Mouse (Mus musculus): ENCODE data around the gene Cbx7. TPM values are rescaled to one million over a fixed set of nuclear protein-coding genes. Genes with fewer than 3 reads are reported as not detected.

The Cbx7 gene
- polyA plus RNA-seq, 1 experiment from 2014 or later, result 8.9 TPM

DNA sequence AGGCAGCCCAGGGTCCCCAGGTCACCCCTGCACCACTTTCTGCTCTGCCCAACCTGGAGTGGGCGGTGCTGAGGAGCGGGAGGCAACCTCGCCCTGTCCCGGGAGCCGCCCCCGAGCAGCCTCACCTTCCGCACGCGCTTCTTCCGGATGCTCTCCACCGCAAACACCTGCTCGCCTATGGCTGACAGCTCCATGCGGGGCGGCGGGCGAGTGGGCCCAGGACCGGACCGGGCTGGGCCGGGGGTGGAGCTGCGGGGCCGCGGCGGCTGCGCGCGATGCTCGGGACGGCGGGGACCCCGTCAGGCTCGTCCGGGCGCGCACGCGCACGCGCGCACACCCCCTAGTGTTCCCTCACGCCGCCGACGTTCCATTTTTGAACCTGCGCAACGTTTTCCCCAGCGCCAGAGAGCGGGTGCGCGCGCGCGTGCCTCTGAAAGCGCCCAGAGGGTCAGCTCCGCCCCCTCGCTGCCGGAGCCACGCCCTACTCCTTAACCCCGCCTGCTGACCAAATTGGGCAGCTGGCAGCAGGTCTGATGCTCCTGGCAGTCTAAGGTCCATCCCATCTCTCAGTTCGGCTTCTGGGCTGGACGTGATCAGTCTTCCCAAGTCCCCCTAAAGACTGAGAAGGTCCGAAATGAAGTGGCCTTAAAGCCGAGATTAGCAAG lies 38.5 kb downstream of the Cbx7 start:
- TF ChIP-seq CTCF (IDR thresholded peaks at IDR 0.05), result no peak
- CTCF ChIA-PET, result no interaction called here
- peak; percentile 23 for ATAC-seq
- H3K27me3 ChIP-seq, result no peaks in the 10 kb centered on the region
- POLR2A ChIA-PET, result interaction anchor here (1.3 kb wide), 1 partner anchor 17 kb away, joined by 5 read pairs; no protein-coding TSS in a partner anchor
- in situ Hi-C loops (cut with MboI; ENCODE audit: low pct_unique_long_range_greater_than_20kb), result no loop called here
- no peak for DNase-seq (ENCODE audit: low read depth, low spot score)

GRCm38 (mm10) chr15:79931496-79932141 lies 39.3 kb downstream of the Cbx7 start:
- TF ChIP-seq CTCF (IDR thresholded peaks at IDR 0.05), result no peak
- DNase-seq (ENCODE audit: low read depth, low spot score), result no peak
- ChIA-PET POLR2A (interaction anchor here (1.3 kb wide), 1 partner anchor 16 kb away, joined by 5 read pairs; no protein-coding TSS in a partner anchor), CTCF (interaction anchor here (1.2 kb wide), 1 partner anchor 10 kb away, joined by 5 read pairs; no protein-coding TSS in a partner anchor)
- in situ Hi-C loops (cut with MboI; ENCODE audit: low pct_unique_long_range_greater_than_20kb), result no loop called here
- no peaks in the 10 kb centered on the region for H3K27me3 ChIP-seq
- ATAC-seq, result no peak

DNA sequence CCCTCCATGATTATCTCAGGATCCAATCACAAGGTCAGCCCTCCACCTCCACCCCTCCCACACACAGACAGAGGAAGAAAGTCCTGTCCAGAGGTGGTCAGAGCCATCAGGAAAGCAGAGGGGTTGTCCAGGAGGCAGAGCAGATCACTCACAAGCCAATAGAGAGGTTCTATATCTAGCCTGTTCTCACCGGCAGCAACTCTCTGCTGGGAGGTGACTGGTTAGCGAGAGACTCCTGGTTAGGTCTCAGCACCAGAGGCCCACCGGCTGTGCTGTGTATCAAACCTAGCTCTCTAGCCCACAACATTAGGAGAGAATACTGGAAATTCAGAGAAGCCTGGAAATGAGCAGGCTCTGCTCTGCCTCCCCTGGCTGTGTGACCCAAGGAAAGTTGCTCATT lies 41.2 kb downstream of the Cbx7 start:
- TF ChIP-seq CTCF (IDR thresholded peaks at IDR 0.05), result no peak
- in situ Hi-C loops (cut with MboI; ENCODE audit: low pct_unique_long_range_greater_than_20kb), result loop anchor here (5.0 kb wide), 1 partner anchor 97 kb away; the partner anchor contains the start of genes Cbx6 and Npcd
- H3K27me3 ChIP-seq, result no peaks in the 10 kb centered on the region
- CTCF ChIA-PET, result no interaction called here
- DNase-seq (ENCODE audit: low read depth, low spot score), result no peak
- ATAC-seq, result no peak
- POLR2A ChIA-PET, result no interaction called here

GRCm38 (mm10) chr15:79928736-79929135 lies 42.2 kb downstream of the Cbx7 start:
- no peak for TF ChIP-seq CTCF (IDR thresholded peaks at IDR 0.05)
- DNase-seq (ENCODE audit: low read depth, low spot score) (no peak), ATAC-seq (no peak)
- ChIA-PET CTCF (interaction anchor here (0.7 kb wide), 1 partner anchor 99 kb away, joined by 3 read pairs; no protein-coding TSS in a partner anchor), POLR2A (no interaction called here)
- in situ Hi-C loops (cut with MboI; ENCODE audit: low pct_unique_long_range_greater_than_20kb), result loop anchor here (5.0 kb wide), 1 partner anchor 96 kb away; the partner anchor contains the start of genes Cbx6 and Npcd
- no peaks in the 10 kb centered on the region for H3K27me3 ChIP-seq

- no peak for TF ChIP-seq CTCF (IDR thresholded peaks at IDR 0.05)
- ChIA-PET CTCF (interaction anchor here (0.7 kb wide), 1 partner anchor 98 kb away, joined by 3 read pairs; no protein-coding TSS in a partner anchor), POLR2A (no interaction called here)
- H3K27me3 ChIP-seq, result no peaks in the 10 kb centered on the region
- no peak for DNase-seq (ENCODE audit: low read depth, low spot score)
- in situ Hi-C loops (cut with MboI; ENCODE audit: low pct_unique_long_range_greater_than_20kb), result loop anchor here (5.0 kb wide), 1 partner anchor 96 kb away; the partner anchor contains the start of genes Cbx6 and Npcd
- no peak for ATAC-seq
Observed at GRCm38 (mm10) chr15:79928316-79928715, 42.6 kb downstream of the Cbx7 start.

- ChIA-PET CTCF (interaction anchor here (0.6 kb wide), 1 partner anchor 97 kb away, joined by 3 read pairs; no protein-coding TSS in a partner anchor), POLR2A (interaction anchor here (0.7 kb wide), 1 partner anchor 67 kb away, joined by 4 read pairs; no protein-coding TSS in a partner anchor)
- DNase-seq (ENCODE audit: low read depth, low spot score) (no peak), ATAC-seq (peak; percentile 48)
- H3K27me3 ChIP-seq, result no peaks in the 10 kb centered on the region
- in situ Hi-C loops (cut with MboI; ENCODE audit: low pct_unique_long_range_greater_than_20kb), result loop anchor here (5.0 kb wide), 1 partner anchor 95 kb away; the partner anchor contains the start of genes Cbx6 and Npcd
- no peak for TF ChIP-seq CTCF (IDR thresholded peaks at IDR 0.05)
Observed at GRCm38 (mm10) chr15:79927637-79928122, 43.2 kb downstream of the Cbx7 start.

- ChIA-PET POLR2A (interaction anchor here (0.7 kb wide), 1 partner anchor 68 kb away, joined by 4 read pairs; no protein-coding TSS in a partner anchor), CTCF (no interaction called here)
- DNase-seq (ENCODE audit: low read depth, low spot score) (no peak), ATAC-seq (no peak)
- in situ Hi-C loops (cut with MboI; ENCODE audit: low pct_unique_long_range_greater_than_20kb), result loop anchor here (5.0 kb wide), 1 partner anchor 95 kb away; the partner anchor contains the start of genes Cbx6 and Npcd
- H3K27me3 ChIP-seq, result no peaks in the 10 kb centered on the region
- TF ChIP-seq CTCF (IDR thresholded peaks at IDR 0.05), result no peak
Observed at GRCm38 (mm10) chr15:79926856-79927416, 44.0 kb downstream of the Cbx7 start.

GRCm38 (mm10) chr15:79919787-79920186 lies 51.1 kb downstream of the Cbx7 start:
- DNase-seq (ENCODE audit: low read depth, low spot score), result no peak
- POLR2A ChIA-PET, result no interaction called here
- no peaks in the 10 kb centered on the region for H3K27me3 ChIP-seq
- in situ Hi-C loops (cut with MboI; ENCODE audit: low pct_unique_long_range_greater_than_20kb), result no loop called here
- no peak for ATAC-seq
- no peak for TF ChIP-seq CTCF (IDR thresholded peaks at IDR 0.05)
- CTCF ChIA-PET, result interaction anchor here (1.2 kb wide), 1 partner anchor 89 kb away, joined by 4 read pairs; no protein-coding TSS in a partner anchor

GRCm38 (mm10) chr15:79918485-79918884 lies 52.4 kb downstream of the Cbx7 start:
- ChIA-PET CTCF (interaction anchor here (1.2 kb wide), 1 partner anchor 88 kb away, joined by 4 read pairs; no protein-coding TSS in a partner anchor), POLR2A (no interaction called here)
- no peaks in the 10 kb centered on the region for H3K27me3 ChIP-seq
- ATAC-seq (no peak), DNase-seq (ENCODE audit: low read depth, low spot score) (no peak)
- in situ Hi-C loops (cut with MboI; ENCODE audit: low pct_unique_long_range_greater_than_20kb), result no loop called here
- TF ChIP-seq CTCF (IDR thresholded peaks at IDR 0.05), result no peak

DNA sequence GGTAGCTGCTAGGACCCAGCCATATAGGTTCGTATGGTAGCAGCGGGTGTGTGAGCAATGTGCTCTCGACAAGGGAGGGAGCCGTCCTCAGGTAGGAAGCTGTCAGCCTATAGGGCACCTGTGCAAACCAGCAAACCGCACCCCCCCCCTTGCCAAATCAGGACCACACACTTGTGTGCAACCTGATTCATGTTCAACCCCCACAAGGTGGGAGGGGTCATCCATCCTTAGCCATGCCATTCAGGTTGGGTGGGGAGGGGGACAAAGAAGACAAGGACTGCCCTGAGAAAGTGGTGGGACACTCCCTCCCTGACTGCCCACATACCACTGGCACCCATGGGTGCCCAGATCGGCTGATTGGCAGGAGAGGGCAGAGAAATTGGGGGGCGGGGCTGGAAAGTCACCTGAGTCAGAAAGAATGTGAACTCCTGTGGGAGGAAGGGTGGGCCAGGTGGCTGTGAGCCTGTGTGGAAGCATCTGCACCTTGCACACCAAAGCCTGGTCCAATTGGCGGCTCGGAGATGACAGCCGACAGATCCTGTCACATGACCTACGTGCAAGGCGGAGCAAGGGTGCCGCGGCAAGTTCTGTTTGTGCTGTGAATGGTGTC lies 53.7 kb downstream of the Cbx7 start:
- TF ChIP-seq CTCF (IDR thresholded peaks at IDR 0.05), result no peak
- ATAC-seq (no peak), DNase-seq (ENCODE audit: low read depth, low spot score) (no peak)
- POLR2A ChIA-PET, result no interaction called here
- in situ Hi-C loops (cut with MboI; ENCODE audit: low pct_unique_long_range_greater_than_20kb), result no loop called here
- CTCF ChIA-PET, result interaction anchor here (1.5 kb wide), 1 partner anchor 87 kb away, joined by 3 read pairs; no protein-coding TSS in a partner anchor
- H3K27me3 ChIP-seq, result no peaks in the 10 kb centered on the region

Measured in Patski (cell line).